Mouse (Mus musculus) hindbrain, embryonic 16.5 days (tissue): ENCODE results near the gene Obsl1. TPM values are rescaled to one million over a fixed set of nuclear protein-coding genes. Genes with fewer than 3 reads are reported as not detected.

Experiments used
- ATAC-seq: fragments of 200-750 bp; cut with Nextera tagmentation; 2 replicates; pipeline ENCODE4 v1.8.0; 2017; ENCODE audit warnings: moderate TSS enrichment, moderate library complexity
- H3K27ac ChIP-seq: fragments of 300-500 bp; sonication (generic); 2 replicates; pipeline ENCODE4 v1.5.1; 2014; ENCODE audit warnings: low read depth, mild to moderate bottlenecking, control low read depth, low read length, moderate library complexity
- H3K27me3 ChIP-seq: fragments of 300-500 bp; sonication (generic); replicated peaks from 2 replicates; pipeline ENCODE4 v1.6.1; 2014; ENCODE audit warnings: low read length; ENCODE audit not compliant: control insufficient read depth, insufficient read depth
- H3K36me3 ChIP-seq: fragments of 300-500 bp; sonication (generic); 2 replicates; pipeline ENCODE4 v1.6.1; 2014; ENCODE audit warnings: mild to moderate bottlenecking, low read length, moderate library complexity, mixed read lengths; ENCODE audit not compliant: control insufficient read depth, insufficient read depth
- H3K4me1 ChIP-seq: fragments of 300-500 bp; sonication (generic); 2 replicates; pipeline ENCODE4 v1.6.1; 2014; ENCODE audit warnings: low read depth, low read length; ENCODE audit not compliant: control insufficient read depth, insufficient read depth
- H3K4me2 ChIP-seq: fragments of 300-500 bp; sonication (generic); 2 replicates; pipeline ENCODE4 v1.6.1; 2014; ENCODE audit warnings: mild to moderate bottlenecking, low read length, control low read depth, moderate library complexity
- H3K4me3 ChIP-seq: fragments of 300-500 bp; sonication (generic); 2 replicates; pipeline ENCODE4 v1.5.1; 2014; ENCODE audit warnings: mild to moderate bottlenecking, low read length, control low read depth, moderate library complexity
- H3K9ac ChIP-seq: fragments of 300-500 bp; sonication (generic); 2 replicates; pipeline ENCODE4 v1.6.1; 2014; ENCODE audit warnings: low read depth, mild to moderate bottlenecking, control low read depth, low read length, moderate library complexity
- H3K9me3 ChIP-seq: fragments of 300-500 bp; sonication (generic); 2 replicates; pipeline ENCODE4 v1.6.1; 2014; ENCODE audit warnings: mild to moderate bottlenecking, low read length, moderate library complexity; ENCODE audit not compliant: control insufficient read depth
- WGBS: fragments of 180-500 bp; shearing (Covaris S2); extraction: QIAGEN DNeasy Blood & Tissue Kit; methylation state at CpG from one replicate; pipeline ENCODE4 v1.1.7; 2014; 5-methylcytosine and 5-hydroxymethylcytosine counted together
- polyA plus RNA-seq: library from polyadenylated mRNA; unstranded; fragments of >200 nt; fragmentation: Nextera tagmentation; extraction: Ambion mirVana; gene quantifications from 2 replicates; pipeline ENCODE4 v1.2.1, GENCODE M21; 2015

Obsl1 gene
- polyA plus RNA-seq, 1 experiment from 2014 or later: 25.4 TPM

- Histone ChIP-seq H3K36me3 (no peaks in the 10 kb centered on the region; the same call in none of the 2 replicates), H3K9me3 (no peaks in the 10 kb centered on the region), H3K4me3 (no peak overlapping the region), H3K27me3 (no peaks in the 10 kb centered on the region), H3K9ac (no peak overlapping the region), H3K27ac (no peak overlapping the region), H3K4me1 (no peaks in the 10 kb centered on the region), H3K4me2 (no peak overlapping the region)
- 45% methylated on average over 12 of the region's 12 CpGs for WGBS
- ATAC-seq: 0 out of 2 replicates have a peak, but pooled peaks have one; percentile 28
Measured at GRCm38 (mm10) chr1:75494878-75495548, 11.2 kb downstream of the Obsl1 start.

- Histone ChIP-seq H3K4me2 (no peak overlapping the region), H3K27me3 (peaks cover 13% of the 10 kb centered on the region), H3K36me3 (no peaks in the 10 kb centered on the region; the same call in 1 of the 2 replicates), H3K4me1 (peaks cover 5% of the 10 kb centered on the region; the same call in 1 of the 2 replicates), H3K4me3 (no peak overlapping the region), H3K9ac (no peak overlapping the region), H3K27ac (no peak overlapping the region), H3K9me3 (no peaks in the 10 kb centered on the region)
- 35% methylated on average over 24 of the region's 24 CpGs for WGBS
- ATAC-seq: no peak
Measured at GRCm38 (mm10) chr1:75492579-75493170, 13.6 kb downstream of the Obsl1 start.

- ATAC-seq: no peak
- 84% methylated on average over 34 of the region's 34 CpGs for WGBS
- H3K36me3 ChIP-seq: no peaks in the 10 kb centered on the region; the same call in 1 of the 2 replicates
- H3K27ac ChIP-seq: no peak overlapping the region
- no peak overlapping the region for H3K4me2 ChIP-seq
- peaks cover 12% of the 10 kb centered on the region for H3K4me1 ChIP-seq
- H3K27me3 ChIP-seq: peaks cover 13% of the 10 kb centered on the region
- no peak overlapping the region for H3K4me3 ChIP-seq
- no peak overlapping the region for H3K9ac ChIP-seq
- H3K9me3 ChIP-seq: no peaks in the 10 kb centered on the region
Measured at GRCm38 (mm10) chr1:75490785-75491551, 15.3 kb downstream of the Obsl1 start.

GRCm38 (mm10) chr1:75487405-75488161 is 18.7 kb downstream of the Obsl1 start:
- Histone ChIP-seq H3K4me1 (peaks cover 12% of the 10 kb centered on the region), H3K4me3 (peak overlapping the region; percentile 55), H3K9ac (peak overlapping the region; percentile 58), H3K27ac (no peak overlapping the region), H3K27me3 (peaks cover 24% of the 10 kb centered on the region), H3K9me3 (no peaks in the 10 kb centered on the region), H3K4me2 (peak overlapping the region; percentile 91), H3K36me3 (peaks cover 17% of the 10 kb centered on the region)
- WGBS: under 1% methylated on average over 58 of the region's 62 CpGs
- ATAC-seq: peak; percentile 82

GRCm38 (mm10) chr1:75487040-75487404 is 19.2 kb downstream of the Obsl1 start:
- Histone ChIP-seq H3K27ac (no peak overlapping the region), H3K4me1 (peaks cover 12% of the 10 kb centered on the region), H3K27me3 (peaks cover 24% of the 10 kb centered on the region), H3K9me3 (no peaks in the 10 kb centered on the region), H3K36me3 (peaks cover 18% of the 10 kb centered on the region), H3K9ac (peak overlapping the region; percentile 58), H3K4me3 (peak overlapping the region; percentile 55), H3K4me2 (peak overlapping the region; percentile 91)
- 4% methylated on average over 13 of the region's 13 CpGs for WGBS
- peak; percentile 7; the same call in 1 of the 2 replicates for ATAC-seq

- 0 out of 2 replicates have a peak, but pooled peaks have one; percentile 5 for ATAC-seq
- peak overlapping the region; percentile 91 for H3K4me2 ChIP-seq
- no peaks in the 10 kb centered on the region for H3K9me3 ChIP-seq
- H3K4me1 ChIP-seq: peaks cover 12% of the 10 kb centered on the region
- WGBS: 10% methylated on average over 24 of the region's 24 CpGs
- peaks cover 24% of the 10 kb centered on the region for H3K27me3 ChIP-seq
- peaks cover 18% of the 10 kb centered on the region for H3K36me3 ChIP-seq
- no peak overlapping the region for H3K27ac ChIP-seq
- H3K9ac ChIP-seq: no peak overlapping the region
- H3K4me3 ChIP-seq: no peak overlapping the region; the same call in 1 of the 2 replicates
Measured at GRCm38 (mm10) chr1:75486561-75486960, 19.7 kb downstream of the Obsl1 start.

GRCm38 (mm10) chr1:75480735-75481134 is 25.5 kb downstream of the Obsl1 start:
- H3K4me2 ChIP-seq: peak overlapping the region; percentile 87
- H3K27me3 ChIP-seq: peaks cover 10% of the 10 kb centered on the region
- 83% methylated on average over 7 of the region's 7 CpGs for WGBS
- H3K9me3 ChIP-seq: no peaks in the 10 kb centered on the region
- peaks cover 21% of the 10 kb centered on the region for H3K4me1 ChIP-seq
- H3K9ac ChIP-seq: 0 out of 2 replicates have a peak overlapping the region, but pooled peaks have one; percentile 17
- peaks cover 23% of the 10 kb centered on the region for H3K36me3 ChIP-seq
- ATAC-seq: no peak
- H3K4me3 ChIP-seq: peak overlapping the region; percentile 88
- H3K27ac ChIP-seq: no peak overlapping the region

GRCm38 (mm10) chr1:75480036-75480435 is 26.2 kb downstream of the Obsl1 start:
- Histone ChIP-seq H3K4me2 (peak overlapping the region; percentile 87), H3K4me3 (peak overlapping the region; percentile 88), H3K27ac (peak overlapping the region; percentile 16), H3K27me3 (peaks cover 3% of the 10 kb centered on the region), H3K9ac (peak overlapping the region; percentile 83), H3K4me1 (peaks cover 21% of the 10 kb centered on the region), H3K9me3 (no peaks in the 10 kb centered on the region), H3K36me3 (peaks cover 23% of the 10 kb centered on the region)
- no peak for ATAC-seq
- WGBS: 4% methylated on average over 13 of the region's 13 CpGs
